Mouse (Mus musculus): ENCODE measurements at regions not wholly inside any gene's neighbourhood (a gene's known extent, or its start where the extent isn't known, plus 50 kb on each side); places are given as distances from the start of the nearest gene placed in this dataset.

DNA sequence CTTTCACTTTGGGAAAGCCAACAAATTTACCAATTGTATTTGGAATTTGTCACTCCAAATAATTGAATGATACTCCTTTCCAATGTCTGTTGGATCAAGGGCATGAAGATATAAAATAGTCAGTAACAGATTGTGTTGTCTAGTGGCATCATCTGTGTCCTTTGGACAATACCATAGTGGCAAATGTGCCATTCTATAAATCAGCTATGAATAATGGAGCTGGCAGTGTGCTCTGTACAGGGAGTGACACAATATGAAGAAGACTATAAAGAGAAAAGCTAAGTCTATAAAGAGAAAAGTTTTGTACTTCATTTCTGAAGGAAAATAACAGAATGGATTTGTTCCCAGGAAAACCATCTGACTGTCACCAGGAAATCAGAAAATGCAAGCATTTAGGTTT, 402.8 kb upstream of the Fsip2 start:
- TF ChIP-seq CTCF (IDR thresholded peaks at IDR 0.05; ENCODE audit: borderline replicate concordance, insufficient read depth, low read depth, low read length) = no peak
- TF ChIP-seq POLR2A (IDR thresholded peaks at IDR 0.05; ENCODE audit: borderline replicate concordance, insufficient read depth, low read length) = no peak
